Mouse (Mus musculus) R1 (cell line): Measurements from ENCODE around the gene Zfp651.

ENCODE experiments used
- DNase-seq: peaks from one replicate; pipeline ENCODE4 v3.0.0-alpha.2; 2018; ENCODE audit warnings: low read depth, low spot score

Zfp651 gene

DNA sequence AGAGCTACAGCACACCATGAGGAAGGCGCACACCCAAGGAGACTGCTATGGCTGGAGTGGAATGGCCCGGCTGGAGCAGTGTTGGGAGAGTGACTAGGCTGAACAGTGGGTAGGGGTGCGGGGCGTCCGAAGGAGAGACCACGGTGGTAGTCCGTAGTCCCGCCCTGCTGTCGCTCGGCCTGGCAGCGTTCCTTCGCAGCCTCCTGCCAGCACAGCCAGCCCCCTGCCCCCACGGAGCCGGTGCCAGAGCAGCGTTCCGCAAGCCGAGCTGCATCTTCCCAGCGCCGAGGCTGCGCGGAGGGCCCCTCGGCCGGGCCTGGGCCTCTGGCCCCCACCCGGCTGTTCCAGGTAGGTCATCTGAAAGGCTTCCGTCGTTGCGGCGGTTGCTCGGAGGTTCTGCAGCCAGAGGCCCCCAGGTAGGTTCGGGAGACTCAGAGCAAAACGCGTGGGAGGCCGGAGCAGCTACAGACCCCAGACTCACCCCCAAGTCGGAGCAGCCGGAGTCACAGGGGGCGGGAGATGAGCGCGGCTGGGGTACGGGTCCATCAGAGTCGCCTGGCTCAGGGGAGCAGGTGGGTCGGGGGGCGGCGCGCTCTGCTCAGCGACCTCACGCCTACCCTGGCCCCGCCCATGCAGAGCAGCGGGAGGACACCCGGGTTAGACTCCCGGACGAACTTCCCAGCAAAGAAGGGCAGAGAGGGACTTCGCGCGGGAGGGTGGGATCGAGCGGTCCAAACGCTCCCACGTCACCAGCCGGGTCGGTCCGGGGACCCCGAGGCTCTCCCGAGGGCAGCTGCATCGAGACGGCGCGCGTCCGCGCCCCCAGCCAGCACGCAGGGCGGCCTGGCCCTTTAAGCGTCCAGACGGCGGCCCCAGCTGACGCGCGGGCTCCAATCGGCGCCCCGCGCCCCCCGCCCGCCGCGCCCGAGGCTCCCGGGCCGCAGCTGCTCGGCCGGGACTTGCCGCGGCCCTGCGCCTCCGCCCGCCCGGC, at the start of gene Zfp651:
Gene Zfp651 (plus strand): TSS at position 240 of the 991 bp plus-strand sequence.
- DNase-seq, result peak; percentile 77

DNA sequence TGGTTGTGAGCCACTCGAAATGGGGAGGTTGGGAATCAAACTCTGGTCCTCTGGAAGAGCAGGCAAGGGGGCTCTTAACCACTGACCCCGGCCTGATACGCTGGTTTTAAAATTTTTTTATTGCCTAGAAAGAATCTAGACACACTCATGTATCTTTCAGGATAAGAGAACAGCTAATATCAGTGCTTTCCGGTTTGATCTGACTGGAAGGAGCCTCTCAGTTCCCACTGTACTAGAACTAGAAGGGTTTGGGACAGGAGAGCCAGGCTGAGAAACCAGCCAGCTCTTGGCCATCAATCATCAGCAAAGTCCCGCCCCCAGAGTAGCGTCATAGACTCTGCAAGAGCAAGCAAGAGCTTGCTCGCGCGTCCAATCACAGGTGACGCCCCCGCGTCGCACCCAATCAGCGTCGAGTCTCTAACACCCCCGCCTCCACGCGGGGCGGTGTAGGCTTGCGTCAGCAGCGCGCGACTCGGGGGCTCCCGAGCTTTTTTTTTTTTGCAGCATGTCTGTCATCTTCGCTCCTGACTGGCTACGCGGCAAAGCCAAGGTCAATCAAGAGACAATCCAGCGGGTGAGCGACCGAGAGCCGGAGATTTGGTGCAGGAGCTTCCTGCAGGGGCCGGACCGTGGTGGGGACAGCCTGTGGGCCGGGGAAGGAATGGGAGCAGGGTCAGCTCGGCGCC, 49.1 kb upstream of the Zfp651 start, which contains the start of gene Ss18l2:
Gene Ss18l2 (plus strand): TSS at position 432 of the 686 bp plus-strand sequence.
- peak; percentile 99 for DNase-seq

DNA sequence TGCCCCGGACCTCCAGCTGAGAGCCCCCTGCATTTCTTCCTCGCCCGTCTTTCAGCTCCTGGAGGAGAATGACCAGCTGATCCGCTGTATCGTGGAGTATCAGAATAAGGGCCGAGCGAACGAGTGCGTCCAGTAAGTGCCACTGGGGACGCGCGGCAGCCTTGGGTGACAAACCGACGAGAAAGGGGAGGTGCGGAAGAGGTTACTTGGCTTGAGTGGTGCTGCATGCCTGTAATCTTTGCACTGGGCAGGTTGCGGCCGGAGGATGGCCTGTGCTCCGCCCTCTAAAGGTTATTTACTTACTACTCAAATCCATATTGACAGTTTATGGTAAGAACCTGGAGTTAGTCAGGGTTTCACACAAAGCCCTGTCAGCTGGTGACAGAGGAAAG, 48.5 kb upstream of the Zfp651 start:
- DNase-seq, result no peak

DNA sequence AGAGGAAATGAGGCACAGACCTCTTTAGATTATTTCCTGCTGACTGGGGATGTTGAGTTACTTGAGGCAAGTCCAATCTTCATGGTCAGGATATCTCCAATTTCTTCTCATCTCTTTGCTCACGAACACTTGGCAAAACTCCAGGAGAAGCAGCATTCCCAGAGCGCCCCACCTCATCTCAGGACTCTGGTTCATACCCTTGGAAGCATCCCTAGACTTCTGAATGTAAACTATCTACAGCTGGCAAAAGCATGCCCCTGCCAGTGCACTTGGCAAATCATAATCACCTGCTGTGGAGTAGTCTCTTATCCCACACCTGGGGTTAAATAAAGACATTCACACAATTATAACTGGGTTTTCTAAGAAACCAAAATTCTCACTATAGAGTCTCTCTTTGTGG, 42.1 kb upstream of the Zfp651 start:
- DNase-seq, result no peak

DNA sequence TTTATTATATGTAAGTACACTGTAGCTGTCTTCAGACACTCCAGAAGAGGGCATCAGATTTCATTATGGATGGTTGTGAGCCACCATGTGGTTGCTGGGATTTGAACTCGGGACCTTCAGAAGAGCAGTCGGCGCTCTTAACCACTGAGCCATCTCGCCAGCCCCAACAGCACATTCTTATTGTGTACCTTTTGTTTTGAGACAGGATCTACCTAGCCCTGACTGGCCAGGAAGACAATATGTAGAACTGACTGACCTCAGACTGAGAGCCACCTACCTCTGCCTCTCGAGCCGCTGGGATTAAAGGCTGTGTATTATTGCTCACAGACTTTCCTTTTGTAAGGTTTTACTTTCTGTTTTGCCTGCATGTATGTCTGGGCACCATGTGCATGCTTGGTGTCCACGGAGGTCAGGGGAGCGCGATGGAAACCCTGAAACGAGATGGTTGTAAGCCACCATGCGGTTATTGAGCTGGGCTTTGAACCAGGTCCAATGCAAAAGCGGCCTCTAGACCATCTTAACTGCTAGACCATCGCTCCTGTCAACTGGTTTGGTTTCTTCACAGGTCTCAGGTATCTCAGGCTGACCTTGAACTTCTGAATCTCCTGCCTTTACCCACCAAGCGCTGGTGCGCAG, 40.9 kb upstream of the Zfp651 start:
- DNase-seq, result peak; percentile 29

DNA sequence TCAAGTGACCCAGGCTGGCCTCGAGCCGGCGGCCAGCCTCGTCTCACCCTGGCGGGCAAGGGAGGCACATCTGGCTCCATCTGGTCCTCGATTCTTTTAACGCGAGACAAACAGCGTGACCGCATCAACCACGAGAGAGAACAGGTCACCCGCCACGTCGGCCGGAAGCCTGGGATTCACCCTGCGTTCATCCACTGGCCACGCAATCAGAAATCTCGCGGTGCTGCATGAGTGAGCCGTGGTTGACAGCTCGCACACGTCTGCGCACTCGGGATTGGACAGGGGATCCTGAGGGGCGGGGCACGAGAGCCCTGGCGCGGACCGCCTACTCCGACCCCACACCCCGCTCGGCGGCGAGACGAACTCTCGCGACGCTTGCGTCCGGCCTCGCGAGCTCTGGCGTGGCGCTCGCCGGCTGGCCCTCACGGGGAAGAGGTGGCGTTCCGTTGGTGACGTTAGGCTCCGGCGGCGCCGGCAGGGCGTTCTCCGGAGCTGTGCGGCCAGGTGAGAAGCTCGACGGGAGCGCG, 40.3 kb upstream of the Zfp651 start, which contains the start of gene Nktr:
Gene Nktr (plus strand): TSS at position 378 of the 527 bp plus-strand sequence.
- peak; percentile 98 for DNase-seq

DNA sequence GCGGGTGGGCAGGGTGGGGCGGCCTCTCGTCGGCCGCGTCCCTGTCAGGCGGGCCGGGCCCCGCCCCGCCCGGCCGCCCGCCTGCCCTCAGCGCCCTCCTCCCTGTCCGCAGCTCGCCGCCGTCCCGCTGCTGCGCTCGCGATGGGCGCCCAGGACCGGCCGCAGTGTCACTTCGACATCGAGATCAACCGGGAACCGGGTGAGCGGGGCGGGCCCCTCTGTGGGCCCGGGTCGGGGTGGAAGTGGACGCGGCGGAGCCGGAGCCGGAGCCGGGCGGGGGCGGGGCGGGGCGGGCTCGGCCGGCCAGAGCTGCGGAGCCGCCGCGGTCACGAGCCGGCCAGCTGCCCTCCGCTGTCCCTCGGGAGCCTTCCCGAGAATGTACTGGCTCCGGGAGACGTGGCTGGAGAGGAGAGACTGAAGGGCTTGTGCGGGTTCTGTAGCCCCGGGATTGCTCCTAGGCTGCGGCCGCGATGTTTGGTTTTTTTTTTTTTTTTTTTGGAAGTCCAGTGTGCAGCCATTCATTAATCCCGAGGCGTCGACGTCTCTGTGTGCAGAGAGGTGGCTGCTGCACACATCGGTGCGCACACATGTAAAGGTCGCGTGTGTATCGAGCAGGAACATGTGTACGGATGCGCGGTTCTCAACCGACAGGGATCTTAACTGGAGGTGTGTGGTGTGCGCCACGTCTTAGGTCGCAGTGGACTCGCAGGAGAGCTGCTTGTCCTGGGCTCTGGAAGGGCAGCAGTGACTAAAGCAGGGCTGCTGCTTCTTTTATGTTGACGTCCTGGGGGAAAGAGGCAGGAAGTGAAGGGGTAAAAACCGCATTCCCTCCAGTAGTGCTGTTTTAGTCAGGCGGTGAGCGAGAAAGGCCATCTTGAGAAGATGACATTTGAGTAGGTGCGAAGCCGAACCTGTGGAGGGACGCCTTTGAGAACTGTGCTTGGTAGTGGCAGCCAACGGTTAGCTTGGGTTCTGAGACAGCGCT, 39.5 kb upstream of the Zfp651 start:
- DNase-seq, result peak; percentile 57

DNA sequence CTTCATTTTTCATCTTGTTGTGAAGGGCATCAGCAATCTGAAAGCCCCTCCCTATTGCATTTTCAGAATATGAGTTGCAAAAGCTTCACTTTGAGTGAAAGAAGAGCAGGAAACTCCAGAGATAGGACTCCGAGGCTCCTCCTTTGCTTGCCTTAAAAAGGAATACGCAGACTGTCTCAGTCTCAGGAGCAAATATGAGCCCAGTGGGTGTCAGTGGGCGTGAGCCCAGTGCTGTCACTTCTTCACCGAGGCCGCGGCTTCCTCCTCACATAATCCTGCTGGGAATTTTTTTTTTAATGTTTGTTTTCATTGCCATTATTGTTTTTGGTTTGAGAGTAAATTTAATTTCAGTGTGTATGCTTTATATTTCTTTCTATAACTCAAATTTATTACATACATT, 18.6 kb upstream of the Zfp651 start:
- DNase-seq, result no peak

DNA sequence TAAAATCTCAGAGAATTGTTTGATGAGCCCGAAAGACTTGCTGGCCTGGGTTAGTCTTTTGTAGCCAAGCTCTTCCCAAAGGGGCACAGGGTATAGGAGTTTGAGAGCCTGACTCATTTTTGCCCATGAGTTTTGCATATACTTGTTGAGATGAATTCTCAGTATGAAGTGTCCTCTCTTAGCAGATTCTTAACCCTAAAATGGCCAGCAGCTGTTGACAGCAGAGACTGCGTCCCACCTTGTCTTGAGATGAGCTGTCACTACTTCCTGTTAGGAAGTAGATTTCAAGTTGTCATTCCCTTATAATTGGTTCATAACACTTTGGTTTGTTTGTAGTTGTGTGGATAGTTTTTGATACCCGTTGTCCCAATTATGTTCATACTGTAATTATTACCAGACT, 18.0 kb upstream of the Zfp651 start:
- DNase-seq, result no peak

DNA sequence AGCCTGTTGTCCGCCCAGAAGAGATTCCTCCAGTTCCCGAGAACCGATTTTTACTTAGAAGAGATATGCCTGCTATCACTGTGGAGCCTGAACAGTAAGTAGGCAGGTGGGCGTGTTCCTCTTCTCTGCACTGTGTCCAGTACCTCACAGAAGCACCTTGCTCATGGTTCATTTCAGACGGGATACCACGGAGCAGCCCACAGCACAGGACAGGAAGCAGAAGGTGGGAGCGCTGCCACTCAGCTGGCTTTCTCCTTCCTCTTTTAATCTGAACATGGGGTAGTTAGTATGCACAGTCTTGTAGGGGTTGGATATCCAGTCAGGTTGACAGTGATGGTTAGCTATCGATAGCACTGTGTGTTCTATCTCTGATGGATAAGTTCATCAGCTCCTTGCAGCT, 15.1 kb upstream of the Zfp651 start:
- no peak for DNase-seq

DNA sequence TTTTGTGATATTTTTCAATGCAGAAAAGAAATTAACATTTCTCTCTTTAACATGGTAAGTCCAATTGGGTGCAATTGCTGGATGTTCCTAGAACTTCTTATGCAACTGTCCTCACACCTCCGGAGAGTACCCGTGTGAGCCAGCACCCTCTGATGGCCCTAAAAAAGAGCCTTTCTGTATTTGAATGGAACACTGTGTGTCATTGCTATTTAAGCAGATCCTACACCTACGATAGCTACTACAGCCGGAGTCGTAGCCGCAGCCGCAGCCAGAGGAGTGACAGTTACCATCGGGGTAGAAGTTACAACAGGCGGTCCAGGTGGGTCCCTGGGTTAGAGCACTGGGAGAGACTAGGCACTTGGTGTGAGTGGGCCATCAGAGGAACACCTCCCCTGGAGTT, 6.4 kb upstream of the Zfp651 start:
- DNase-seq, result no peak

DNA sequence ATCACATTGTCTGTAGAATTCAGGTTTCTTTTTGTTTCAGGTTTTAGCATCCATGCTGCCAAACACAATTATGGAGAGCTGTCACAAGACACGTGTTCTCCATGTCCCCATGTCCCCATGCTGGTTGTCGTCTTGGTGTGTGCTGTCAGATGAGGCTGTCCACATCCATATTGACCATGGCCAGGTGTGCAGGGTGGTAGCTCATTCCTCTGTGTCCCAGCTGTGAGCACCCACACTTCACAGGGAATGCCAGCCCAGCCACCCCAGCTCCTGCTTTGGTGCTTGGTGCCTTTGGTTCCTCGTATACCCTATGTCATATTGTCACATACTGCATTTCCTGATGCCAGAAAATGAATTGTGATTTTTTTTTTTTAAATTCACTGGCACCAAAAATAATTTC, 4.5 kb upstream of the Zfp651 start:
- DNase-seq, result no peak

DNA sequence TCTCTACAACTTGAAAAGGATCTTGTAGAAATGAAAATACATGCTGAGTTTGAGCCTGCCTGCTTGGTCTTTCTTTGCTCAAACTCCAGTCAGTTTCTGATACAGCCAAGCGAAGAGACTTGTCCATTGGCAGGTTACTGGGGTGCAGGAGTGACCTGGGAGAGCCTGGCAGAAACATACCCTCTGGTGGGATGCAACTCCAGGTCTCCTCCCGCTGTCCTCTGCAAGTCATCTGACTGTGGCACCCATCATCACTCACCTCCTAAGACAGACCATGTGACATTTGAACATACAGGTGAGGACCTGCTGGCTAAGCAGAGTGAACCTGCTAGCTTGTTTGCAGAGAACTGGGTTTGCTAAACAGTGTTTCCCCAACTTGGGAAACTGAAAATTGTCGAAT, 2.3 kb upstream of the Zfp651 start:
- no peak for DNase-seq

DNA sequence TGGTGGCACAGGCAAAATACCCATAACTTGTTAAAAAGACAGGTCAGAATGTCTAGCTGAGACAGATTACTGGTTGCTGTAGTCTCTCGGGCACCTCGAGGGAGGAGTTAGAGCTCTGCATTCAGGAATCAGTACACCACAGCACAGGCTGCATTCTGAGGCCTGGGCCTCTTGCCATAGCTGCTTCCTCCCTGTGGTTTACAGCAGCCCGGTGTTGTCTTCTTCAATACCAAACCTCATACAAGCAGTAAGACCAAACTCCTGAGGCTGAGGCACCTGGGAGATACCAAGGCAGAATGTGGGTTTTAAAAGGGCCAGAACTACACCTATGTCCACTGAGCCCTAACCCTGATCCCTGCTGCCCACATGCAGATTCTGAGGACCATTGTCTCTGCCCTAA, 1.7 kb upstream of the Zfp651 start:
- no peak for DNase-seq

DNA sequence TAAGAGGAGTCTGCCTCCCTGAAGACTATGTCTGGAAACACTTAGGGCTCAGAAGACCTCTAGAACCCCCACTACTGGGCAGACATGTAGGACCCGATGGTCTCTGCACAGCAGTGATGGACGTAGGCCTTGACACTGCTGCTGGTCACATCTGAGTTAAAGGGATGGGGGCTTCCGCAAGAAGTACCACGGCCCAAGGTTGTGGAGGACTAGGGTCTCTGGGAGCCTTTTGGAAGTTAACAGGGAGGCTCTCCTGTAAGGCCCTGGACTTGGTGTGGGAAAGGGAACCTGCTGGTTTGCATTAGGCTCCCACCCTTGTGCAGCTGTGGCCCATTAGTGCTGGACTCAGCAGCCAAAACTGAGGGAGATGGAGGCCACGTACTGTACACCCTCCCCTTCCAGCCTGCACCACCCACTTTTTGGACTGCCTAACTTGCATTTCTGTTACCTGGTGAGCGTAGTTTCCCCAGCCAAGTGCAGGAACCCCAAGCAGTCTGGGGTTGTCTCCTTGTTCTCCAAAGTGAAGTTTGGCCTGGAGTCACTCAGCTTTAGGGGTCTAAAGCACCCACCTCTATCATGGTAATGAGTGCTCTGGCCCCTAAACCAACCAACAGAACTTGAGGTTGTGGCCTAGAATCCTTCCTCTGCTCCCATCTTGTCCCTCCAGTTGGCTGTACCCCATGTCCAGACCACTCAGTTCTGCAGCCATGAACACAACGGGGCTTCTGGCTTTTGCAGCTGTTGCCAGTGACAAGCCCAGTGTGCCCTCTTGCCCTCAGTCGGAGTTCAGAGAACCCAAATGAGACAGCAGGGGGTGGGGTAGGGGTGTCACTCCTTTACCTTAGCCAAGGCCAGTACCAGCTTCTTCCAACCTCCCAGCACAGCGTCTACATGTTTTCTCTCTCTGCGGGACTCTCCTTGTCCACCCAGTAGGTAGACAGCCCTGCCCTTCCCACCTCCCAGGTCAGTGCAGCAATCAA, 1.0 kb upstream of the Zfp651 start:
- no peak for DNase-seq

DNA sequence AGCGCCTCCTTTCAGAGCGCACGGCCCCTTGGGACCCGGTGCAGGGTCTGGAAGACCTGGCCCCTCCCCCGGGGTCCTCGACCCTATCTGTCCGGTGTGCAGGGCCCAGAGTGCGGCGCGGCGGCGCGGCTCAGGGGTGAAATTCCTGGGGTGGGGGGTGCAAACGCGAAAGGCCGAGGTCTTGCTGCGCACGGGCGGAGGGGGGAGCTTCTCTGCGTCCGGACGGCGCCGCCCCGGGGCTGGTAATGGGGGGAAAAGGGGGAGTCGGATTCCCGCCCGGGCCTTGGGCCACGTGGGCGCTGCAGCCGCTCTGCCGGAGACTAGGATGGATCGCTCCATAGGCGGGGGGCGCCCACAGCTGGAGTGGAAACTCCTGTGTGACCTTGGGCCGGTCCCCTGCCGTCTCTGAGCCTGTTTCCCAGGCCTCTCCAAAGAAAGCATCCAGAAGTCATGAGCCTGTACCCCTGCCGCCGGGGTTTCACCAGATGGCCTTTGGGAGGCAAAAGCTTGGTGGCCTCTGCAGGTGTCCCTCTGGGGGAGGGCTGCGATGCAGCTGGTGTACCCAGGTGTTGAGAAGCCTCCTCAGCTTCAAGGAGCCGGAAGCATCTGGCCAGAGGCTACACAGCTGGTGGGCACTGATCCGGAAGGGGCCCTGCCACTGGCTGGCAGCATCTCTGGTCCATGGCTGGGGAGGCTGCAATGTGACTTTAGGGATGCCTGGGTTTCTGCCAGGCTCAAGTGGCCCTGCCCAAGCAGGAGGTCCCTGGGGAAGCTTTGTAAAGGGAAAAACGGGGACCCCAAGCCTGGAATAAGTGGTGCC, 1.4 kb downstream of the Zfp651 start:
- DNase-seq, result peak; percentile 78

DNA sequence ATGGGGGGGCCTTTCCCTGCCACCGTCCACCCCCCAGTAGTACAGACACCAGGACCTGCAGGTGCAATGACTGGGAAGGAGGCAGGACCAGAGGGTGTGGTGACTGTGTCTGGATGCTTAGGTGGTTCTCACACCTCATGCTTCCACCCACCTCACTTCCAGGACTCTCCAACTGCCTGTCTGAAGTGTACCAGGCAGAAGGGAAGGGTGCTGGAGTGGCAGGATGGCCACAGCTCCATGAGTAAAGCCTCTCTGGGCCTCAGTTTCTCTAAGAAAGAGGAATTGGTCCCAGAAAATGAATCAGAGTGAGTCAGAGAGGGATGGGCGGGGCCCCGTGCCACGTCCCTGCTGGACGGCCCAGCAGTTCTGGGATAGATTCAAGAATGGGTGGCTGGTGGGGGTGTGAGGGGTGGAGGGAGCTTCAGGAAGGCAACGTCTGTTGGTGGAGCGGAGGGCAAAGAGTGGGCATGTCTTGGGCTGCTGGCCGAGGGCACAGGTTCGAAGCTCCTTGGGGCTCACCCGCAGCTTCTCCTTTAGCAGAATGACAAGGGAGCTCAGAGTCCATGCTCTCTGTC, 2.0 kb downstream of the Zfp651 start:
- no peak for DNase-seq

DNA sequence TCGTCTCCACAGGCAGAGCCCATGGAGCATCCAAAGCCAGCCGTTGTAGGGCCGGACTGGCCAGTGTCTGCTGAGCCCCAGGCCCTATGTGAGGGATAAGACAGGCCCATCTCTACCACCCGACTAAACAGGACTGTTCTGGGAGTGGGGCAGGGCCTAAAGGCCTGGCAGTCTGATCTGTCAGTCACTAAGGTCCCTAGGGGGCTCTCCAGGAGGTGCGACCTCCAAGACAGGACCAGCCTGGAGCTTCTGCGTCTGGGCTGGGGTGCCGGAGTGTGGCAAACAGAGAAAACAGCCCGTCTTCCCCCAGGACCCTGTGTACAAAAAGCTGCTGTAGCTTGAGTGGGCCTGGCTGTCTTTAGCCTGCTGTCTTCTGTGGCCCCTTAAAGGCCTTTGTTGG, 2.7 kb downstream of the Zfp651 start:
- DNase-seq, result no peak
